18 mouse cellular contexts compared by ENCODE assay signal in genomic region chr14:17684881-17685280, GRCm38 (mm10). TPM values are rescaled to one million over a fixed set of nuclear protein-coding genes. Genes with fewer than 3 reads are reported as not detected.
DNase-seq lines count a peak whose midpoint lies in the region; ATAC-seq and TF ChIP-seq lines count a peak whose summit lies in the region.
"Had no signal": no experiment of that assay in that cellular context is flagged by ENCODE, and none has a peak within 500 bp of the region (broad histone marks: within the 10 kb centered on the region; RNA-seq: fewer than 3 reads in every experiment).

No protein-coding gene starts in this region.

- no peaks in the 10 kb centered on the region for H3K36me3 ChIP-seq in liver, adult 2 months (ENCODE audit: control insufficient read depth, insufficient read depth, low read length)
- H3K36me3 ChIP-seq in liver, embryonic 11.5 days (ENCODE audit: control insufficient read depth, insufficient read depth, low read length), result no peaks in the 10 kb centered on the region
- H3K36me3 ChIP-seq in intestine, postnatal 0 days (ENCODE audit: control insufficient read depth, insufficient read depth), result no peaks in the 10 kb centered on the region
- H3K36me3 ChIP-seq: embryonic facial prominence, embryonic 12.5 days; forebrain, embryonic 15.5 days; heart, embryonic 12.5 days; hindbrain, embryonic 10.5 days had no signal

- TF ChIP-seq CTCF in liver, adult 2 months (IDR thresholded peaks at IDR 0.05; ENCODE audit: low read depth, low read length), result no peak
- TF ChIP-seq CTCF in intestine, postnatal 0 days (IDR thresholded peaks at IDR 0.05; ENCODE audit: low read depth), result no peak

- no peak overlapping the region for H3K27ac ChIP-seq in liver, adult 2 months (replicated peaks; ENCODE audit: insufficient read depth, low read depth, low read length)
- no peak overlapping the region for H3K27ac ChIP-seq in liver, embryonic 11.5 days (ENCODE audit: low read depth, low read length)
- H3K27ac ChIP-seq in intestine, postnatal 0 days (ENCODE audit: low read depth, low read length), result no peak overlapping the region
- H3K27ac ChIP-seq: embryonic facial prominence, embryonic 12.5 days; forebrain, embryonic 15.5 days; heart, adult 2 months; hindbrain, embryonic 10.5 days had no signal

- TF ChIP-seq POLR2A in liver, adult 2 months (IDR thresholded peaks at IDR 0.05; ENCODE audit: extremely low read depth, insufficient read depth, low read length), result no peak

- peaks cover 29% of the 10 kb centered on the region; the same call in 1 of the 2 replicates for H3K79me2 ChIP-seq in liver, adult 2 months (ENCODE audit: control insufficient read depth, insufficient read depth, low read length)

- no peak overlapping the region for H3K9ac ChIP-seq in liver, adult 2 months (ENCODE audit: low read depth, low read length)
- H3K9ac ChIP-seq in liver, embryonic 11.5 days (ENCODE audit: low read depth, low read length), result no peak overlapping the region
- H3K9ac ChIP-seq in intestine, postnatal 0 days (ENCODE audit: low read depth, low read length), result no peak overlapping the region
- H3K9ac ChIP-seq: embryonic facial prominence, embryonic 12.5 days; forebrain, embryonic 15.5 days; heart, embryonic 12.5 days had no signal

- 15% methylated on average over 1 of the region's 1 CpGs for WGBS in liver, adult 2 months
- 59% methylated on average over 1 of the region's 1 CpGs for WGBS in liver, embryonic 11.5 days
- WGBS in intestine, postnatal 0 days, result 46% methylated on average over 1 of the region's 1 CpGs

- peaks cover 40% of the 10 kb centered on the region for H3K4me1 ChIP-seq in liver, adult 2 months (ENCODE audit: control insufficient read depth, insufficient read depth, low read length)
- no peaks in the 10 kb centered on the region for H3K4me1 ChIP-seq in liver, embryonic 11.5 days (replicated peaks; ENCODE audit: control insufficient read depth, insufficient read depth, low read length)
- no peaks in the 10 kb centered on the region for H3K4me1 ChIP-seq in intestine, postnatal 0 days (replicated peaks; ENCODE audit: control insufficient read depth, insufficient read depth, low read length)
- H3K4me1 ChIP-seq: embryonic facial prominence, embryonic 12.5 days; forebrain, embryonic 15.5 days; heart, embryonic 12.5 days; hindbrain, embryonic 10.5 days had no signal

- ATAC-seq in liver, embryonic 11.5 days (replicated peaks; ENCODE audit: low FRiP score), result no peak
- peak; percentile 21; the same call in 1 of the 2 replicates for ATAC-seq in intestine, postnatal 0 days
- ATAC-seq: forebrain, embryonic 15.5 days had no signal

- peak; percentile 59 for DNase-seq in kidney, adult 11 months
- DNase-seq in kidney, adult 9 months, result no peak
- DNase-seq in liver, adult 2 months (ENCODE audit: extremely low read depth, low read depth, low spot score), result peak; percentile 69
- no peak for DNase-seq in liver, embryonic 11.5 days (ENCODE audit: low spot score)
- peak; percentile 26 to 43 for DNase-seq in kidney, postnatal 36 days
- no peak for DNase-seq in ovary, postnatal 36 days (ENCODE audit: low spot score)
- no peak for DNase-seq in frontal cortex, postnatal 25 days (ENCODE audit: low spot score in 2 of 2)
- DNase-seq: cerebellum, adult 11-12 months; cerebellum, adult 9-10 months; cerebellum, postnatal 25 days; gastrocnemius, postnatal 14 days; heart, adult 2 months had no signal

- no peaks in the 10 kb centered on the region for H3K9me3 ChIP-seq in liver, embryonic 11.5 days (ENCODE audit: control insufficient read depth, low read length)
- no peaks in the 10 kb centered on the region for H3K9me3 ChIP-seq in intestine, postnatal 0 days (ENCODE audit: control insufficient read depth)
- H3K9me3 ChIP-seq: embryonic facial prominence, embryonic 12.5 days; forebrain, embryonic 15.5 days; heart, embryonic 12.5 days; hindbrain, embryonic 10.5 days had no signal

- H3K4me2 ChIP-seq in liver, embryonic 11.5 days, result no peak overlapping the region
- no peak overlapping the region for H3K4me2 ChIP-seq in intestine, postnatal 0 days (replicated peaks; ENCODE audit: low read depth)
- H3K4me2 ChIP-seq: embryonic facial prominence, embryonic 12.5 days; forebrain, embryonic 15.5 days; heart, embryonic 12.5 days had no signal

- H3K27me3 ChIP-seq in liver, adult 2 months (ENCODE audit: control insufficient read depth, insufficient read depth, low read length), result no peaks in the 10 kb centered on the region
- H3K27me3 ChIP-seq in liver, embryonic 11.5 days (replicated peaks; ENCODE audit: control insufficient read depth, insufficient read depth, low read length), result no peaks in the 10 kb centered on the region
- no peaks in the 10 kb centered on the region for H3K27me3 ChIP-seq in intestine, postnatal 0 days (replicated peaks; ENCODE audit: control insufficient read depth, insufficient read depth, low read length)
- H3K27me3 ChIP-seq: embryonic facial prominence, embryonic 12.5 days; forebrain, embryonic 15.5 days; heart, embryonic 12.5 days had no signal

- H3K4me3 ChIP-seq in liver, adult 2 months (ENCODE audit: insufficient read depth, low read depth, low read length), result no peak overlapping the region
- no peak overlapping the region for H3K4me3 ChIP-seq in liver, embryonic 11.5 days (ENCODE audit: low read depth, low read length)
- H3K4me3 ChIP-seq in intestine, postnatal 0 days (ENCODE audit: low read depth, low read length), result no peak overlapping the region
- H3K4me3 ChIP-seq: embryonic facial prominence, embryonic 12.5 days; forebrain, embryonic 15.5 days; heart, adult 2 months; heart, embryonic 12.5 days; hindbrain, embryonic 10.5 days had no signal

RNA-seq across cellular contexts. Expression of gene Thrb, which starts 24.8 kb away (rescaled TPM):
- total RNA-seq in liver, adult 2 months (2014; rRNA removed), result 34.6 and 36.1 TPM in 2 replicates
- 8.6 and 11.0 TPM in 2 replicates for polyA plus RNA-seq in liver, adult 2 months (2012; rRNA removed)
- polyA plus RNA-seq in liver, embryonic 11.5 days (2014; fragmentation: Nextera tagmentation; extraction: Ambion mirVana), result 1.5 and 1.7 TPM in 2 replicates
- polyA plus RNA-seq in intestine, postnatal 0 days (2015; fragmentation: Nextera tagmentation; extraction: Ambion mirVana), result 5.8 and 7.0 TPM in 2 replicates
- total RNA-seq: MEL had no signal

Comparison
In these comparisons a context has a peak if more than half of its experiments do, and no peak if none do; other contexts are left out.
1. DNase-seq: peak in kidney, adult 11 months (single experiment), liver, adult 2 months (single experiment) and kidney, postnatal 36 days (2 of 2); none in kidney, adult 9 months (single experiment), liver, embryonic 11.5 days (single experiment), ovary, postnatal 36 days (single experiment) and frontal cortex, postnatal 25 days (0 of 2).